Mouse (Mus musculus): ENCODE results near the gene Tbc1d20. TPM values are rescaled to one million over a fixed set of nuclear protein-coding genes. Genes with fewer than 3 reads are reported as not detected.
"Not testable (repeated sequence)": the region's sequence is repeated elsewhere in the genome, so short reads cannot be mapped to it uniquely, and the experiment has no call there.

Tbc1d20 gene
- total RNA-seq, 2 experiments from 2014 or later = 9.9 to 17.9 TPM

DNA sequence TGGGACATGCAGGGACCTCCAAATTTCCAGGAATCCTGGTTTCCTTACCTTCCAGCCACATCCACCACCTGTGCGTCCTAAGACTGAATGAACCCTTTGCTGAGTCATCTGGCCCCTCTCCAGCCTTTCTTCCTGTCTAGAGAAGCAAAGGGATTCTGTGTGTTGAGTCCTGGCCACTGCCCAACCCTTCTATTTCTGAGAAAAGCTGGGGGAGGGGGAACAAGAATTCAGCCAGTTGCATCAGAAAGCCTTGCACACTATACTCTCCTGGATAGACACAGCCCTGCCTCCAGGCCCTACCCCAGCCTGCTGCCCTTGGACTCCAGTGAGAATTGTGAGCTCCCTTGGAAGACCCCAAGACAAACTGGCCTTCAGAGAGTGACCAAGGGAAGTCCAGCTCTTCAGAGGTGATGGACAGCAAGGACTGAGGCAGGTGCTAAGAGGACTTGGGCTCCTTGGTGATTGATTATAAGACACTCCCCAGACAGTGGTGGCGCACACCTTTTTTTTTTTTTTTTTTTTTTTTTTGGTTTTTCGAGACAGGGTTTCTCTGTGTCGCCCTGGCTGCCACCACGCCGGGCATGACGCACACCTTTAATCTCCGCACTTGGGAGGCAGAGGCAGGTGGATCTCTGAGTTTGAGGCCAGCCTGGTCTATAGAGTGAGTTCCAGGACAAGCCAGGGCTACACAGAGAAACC is 56.4 kb downstream of the Tbc1d20 start:
- no peak for ATAC-seq (replicated peaks; ENCODE audit: low FRiP score, poor library complexity, severe bottlenecking)

DNA sequence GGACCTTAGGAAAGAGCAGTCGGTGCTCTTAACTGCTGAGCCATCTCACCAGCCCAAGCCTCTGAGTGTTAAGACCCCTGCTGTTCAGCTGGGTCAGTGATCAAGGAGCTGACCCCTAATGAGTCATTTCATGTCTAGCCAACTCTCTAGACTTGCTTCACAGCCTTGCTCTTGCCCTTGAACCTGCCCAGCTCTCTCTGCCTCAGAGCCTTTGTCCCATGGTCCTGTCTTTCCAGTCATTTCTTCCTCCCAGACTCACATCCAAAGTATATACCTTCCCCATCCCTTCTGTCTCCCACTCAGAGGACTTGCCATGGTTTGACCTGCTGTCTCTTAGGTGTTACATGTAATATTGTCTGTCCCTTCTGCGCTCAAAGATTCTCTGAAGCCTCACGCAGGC is 63.6 kb downstream of the Tbc1d20 start:
- no peak for ATAC-seq (replicated peaks; ENCODE audit: low FRiP score, poor library complexity, severe bottlenecking)

DNA sequence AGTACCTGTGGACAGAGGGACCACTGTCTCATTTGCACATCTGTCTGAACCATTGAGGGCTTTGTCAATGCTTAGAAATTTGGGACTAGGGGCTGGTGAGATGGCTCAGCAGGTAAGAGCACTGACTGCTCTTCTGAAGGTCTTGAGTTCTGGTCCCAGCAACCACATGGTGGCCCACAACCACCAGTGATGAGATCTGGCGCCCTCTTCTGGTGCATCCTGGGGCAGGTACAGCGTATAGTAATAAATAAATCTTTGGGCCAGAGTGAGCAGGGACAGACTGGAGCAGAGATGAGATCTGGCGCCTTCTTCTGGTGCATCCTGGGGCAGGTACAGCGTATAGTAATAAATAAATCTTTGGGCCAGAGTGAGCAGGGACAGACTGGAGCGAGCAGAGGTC is 65.3 kb downstream of the Tbc1d20 start:
- ATAC-seq (replicated peaks; ENCODE audit: low FRiP score, poor library complexity, severe bottlenecking) = not testable (repeated sequence)

DNA sequence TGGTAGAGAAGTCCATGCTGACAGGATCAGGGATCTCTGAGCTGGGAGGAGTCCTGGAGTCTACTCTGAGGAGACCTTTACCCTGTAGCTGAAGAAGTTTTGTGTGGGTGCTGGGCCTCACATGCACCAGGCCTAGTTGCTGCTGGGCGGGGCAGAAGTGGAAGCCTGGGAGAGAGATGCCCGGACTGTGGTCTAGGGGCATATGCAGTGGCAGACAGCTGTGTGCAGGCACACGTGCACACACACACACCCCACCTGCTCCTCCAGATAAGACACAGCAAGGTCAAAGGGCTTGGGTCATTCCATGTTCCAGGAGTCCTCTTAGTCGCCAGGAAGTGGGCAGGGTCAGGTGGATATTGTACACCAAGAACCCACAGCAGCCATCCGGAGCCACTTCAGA is 66.0 kb downstream of the Tbc1d20 start:
- ATAC-seq (replicated peaks; ENCODE audit: low FRiP score, poor library complexity, severe bottlenecking) = no peak

DNA sequence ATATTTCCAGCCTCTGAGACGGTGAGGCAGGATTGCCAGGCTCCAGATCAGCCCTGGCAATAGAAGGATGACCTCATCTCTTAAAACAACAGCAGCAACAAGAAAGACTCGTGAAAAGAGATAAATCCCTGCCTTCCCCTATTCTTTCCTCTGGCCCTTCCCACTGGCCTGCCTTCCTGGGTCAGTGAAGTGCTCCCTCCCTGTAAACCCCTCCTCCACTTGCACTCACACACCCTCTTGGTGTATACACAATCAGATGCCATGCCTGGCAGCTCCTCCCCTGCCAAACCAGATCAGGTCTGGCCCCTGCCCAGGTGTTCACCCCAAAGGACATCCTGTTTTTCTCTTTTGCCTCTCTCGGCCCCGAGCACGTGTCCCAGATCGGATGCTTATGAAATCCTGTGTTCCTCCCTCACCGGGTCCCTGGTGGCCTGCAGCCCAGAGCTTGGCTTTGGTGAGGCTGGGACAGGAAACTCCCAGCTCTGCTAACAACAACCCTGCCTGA is 66.7 kb downstream of the Tbc1d20 start:
- no peak for ATAC-seq (replicated peaks; ENCODE audit: low FRiP score, poor library complexity, severe bottlenecking)

DNA sequence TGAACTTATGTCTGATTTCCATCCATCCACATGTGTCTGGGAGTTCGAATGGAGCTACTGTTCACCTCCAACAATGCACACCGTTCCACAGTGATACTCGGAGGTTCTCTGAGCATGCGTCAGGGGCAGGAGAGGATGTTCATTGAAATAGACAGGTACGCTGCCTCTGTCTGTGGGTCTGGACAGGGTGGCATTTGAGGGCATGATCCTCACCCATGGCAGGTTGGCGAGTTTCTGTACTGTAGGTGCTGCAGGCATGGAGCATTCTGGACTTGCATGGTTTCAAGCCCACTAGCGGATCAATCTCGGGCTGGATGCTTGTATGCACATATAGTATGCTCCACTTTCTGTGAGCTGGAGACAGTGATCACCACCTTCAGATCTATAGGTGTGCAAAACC is 67.6 kb downstream of the Tbc1d20 start:
- no peak for ATAC-seq (replicated peaks; ENCODE audit: low FRiP score, poor library complexity, severe bottlenecking)

Other genes with a start within 250 kb of the Tbc1d20 start
- gene Scrt2, start 212.3 kb upstream of the Tbc1d20 start, total RNA-seq (2015; ENCODE audit: low replicate concordance) = not detected in 2 replicates
- not detected in 2 replicates for gene Scrt2, start 212.3 kb upstream of the Tbc1d20 start, total RNA-seq (2017; ENCODE audit: low replicate concordance)
- 3.5 and 6.7 TPM in 2 replicates for gene Srxn1, start 188.3 kb upstream of the Tbc1d20 start, total RNA-seq (2015; ENCODE audit: low replicate concordance)
- gene Srxn1, start 188.3 kb upstream of the Tbc1d20 start, total RNA-seq (2017; ENCODE audit: low replicate concordance) = 8.4 and 9.5 TPM in 2 replicates
- not detected in 2 replicates for gene Tcf15, start 150.3 kb upstream of the Tbc1d20 start, total RNA-seq (2015; ENCODE audit: low replicate concordance)
- gene Tcf15, start 150.3 kb upstream of the Tbc1d20 start, total RNA-seq (2017; ENCODE audit: low replicate concordance) = not detected in 2 replicates
- 25.3 and 32.5 TPM in 2 replicates for gene Csnk2a1, start 67.0 kb upstream of the Tbc1d20 start, total RNA-seq (2015; ENCODE audit: low replicate concordance)
- gene Csnk2a1, start 67.0 kb upstream of the Tbc1d20 start, total RNA-seq (2017; ENCODE audit: low replicate concordance) = 31.9 and 41.4 TPM in 2 replicates
- gene Rbck1, start 38.8 kb downstream of the Tbc1d20 start, total RNA-seq (2015; ENCODE audit: low replicate concordance) = 28.2 TPM in 2 replicates
- 16.6 and 25.1 TPM in 2 replicates for gene Rbck1, start 38.8 kb downstream of the Tbc1d20 start, total RNA-seq (2017; ENCODE audit: low replicate concordance)
- 1.0 TPM in 1 of 2 replicates, not detected in the other for gene Trib3, start 50.2 kb downstream of the Tbc1d20 start, total RNA-seq (2015; ENCODE audit: low replicate concordance)
- gene Trib3, start 50.2 kb downstream of the Tbc1d20 start, total RNA-seq (2017; ENCODE audit: low replicate concordance) = 0.26 and 0.98 TPM in 2 replicates
- not detected in 2 replicates for gene Nrsn2, start 82.8 kb downstream of the Tbc1d20 start, total RNA-seq (2015; ENCODE audit: low replicate concordance)
- gene Nrsn2, start 82.8 kb downstream of the Tbc1d20 start, total RNA-seq (2017; ENCODE audit: low replicate concordance) = not detected in 2 replicates
- gene Sox12, start 104.2 kb downstream of the Tbc1d20 start, total RNA-seq (2015; ENCODE audit: low replicate concordance) = 2.3 and 2.5 TPM in 2 replicates
- gene Sox12, start 104.2 kb downstream of the Tbc1d20 start, total RNA-seq (2017; ENCODE audit: low replicate concordance) = 0.42 and 1.2 TPM in 2 replicates
- gene Zcchc3, start 121.2 kb downstream of the Tbc1d20 start, total RNA-seq (2015; ENCODE audit: low replicate concordance) = 0.58 and 2.3 TPM in 2 replicates
- gene Zcchc3, start 121.2 kb downstream of the Tbc1d20 start, total RNA-seq (2017; ENCODE audit: low replicate concordance) = 0.84 and 1.2 TPM in 2 replicates
- not detected in 2 replicates for gene 6820408C15Rik, start 121.8 kb downstream of the Tbc1d20 start, total RNA-seq (2015; ENCODE audit: low replicate concordance)
- not detected in 2 replicates for gene 6820408C15Rik, start 121.8 kb downstream of the Tbc1d20 start, total RNA-seq (2017; ENCODE audit: low replicate concordance)
- not detected in 2 replicates for gene Defb23, start 170.8 kb downstream of the Tbc1d20 start, total RNA-seq (2015; ENCODE audit: low replicate concordance)
- gene Defb23, start 170.8 kb downstream of the Tbc1d20 start, total RNA-seq (2017; ENCODE audit: low replicate concordance) = not detected in 2 replicates
- not detected in 2 replicates for gene Defb20, start 183.2 kb downstream of the Tbc1d20 start, total RNA-seq (2015; ENCODE audit: low replicate concordance)
- not detected in 2 replicates for gene Defb20, start 183.2 kb downstream of the Tbc1d20 start, total RNA-seq (2017; ENCODE audit: low replicate concordance)
- gene Defb22, start 196.3 kb downstream of the Tbc1d20 start, total RNA-seq (2015; ENCODE audit: low replicate concordance) = not detected in 2 replicates
- gene Defb22, start 196.3 kb downstream of the Tbc1d20 start, total RNA-seq (2017; ENCODE audit: low replicate concordance) = not detected in 2 replicates
- gene Defb26, start 217.9 kb downstream of the Tbc1d20 start, total RNA-seq (2015; ENCODE audit: low replicate concordance) = not detected in 2 replicates
- not detected in 2 replicates for gene Defb26, start 217.9 kb downstream of the Tbc1d20 start, total RNA-seq (2017; ENCODE audit: low replicate concordance)
- not detected in 2 replicates for gene Defb28, start 224.4 kb downstream of the Tbc1d20 start, total RNA-seq (2015; ENCODE audit: low replicate concordance)
- not detected in 2 replicates for gene Defb28, start 224.4 kb downstream of the Tbc1d20 start, total RNA-seq (2017; ENCODE audit: low replicate concordance)
- not detected in 2 replicates for gene Defb29, start 246.3 kb downstream of the Tbc1d20 start, total RNA-seq (2015; ENCODE audit: low replicate concordance)
- not detected in 2 replicates for gene Defb29, start 246.3 kb downstream of the Tbc1d20 start, total RNA-seq (2017; ENCODE audit: low replicate concordance)